Mouse (Mus musculus) embryonic facial prominence, embryonic 14.5 days (tissue): ENCODE data around the gene Olfr459. TPM values are rescaled to one million over a fixed set of nuclear protein-coding genes. Genes with fewer than 3 reads are reported as not detected.

Source experiments
- polyA plus RNA-seq: library from polyadenylated mRNA; unstranded; fragments of >200 nt; fragmentation: Nextera tagmentation; extraction: Ambion mirVana; gene quantifications from 2 replicates; pipeline ENCODE4 v1.2.1, GENCODE M21; 2014

The Olfr459 gene
- polyA plus RNA-seq, 1 experiment from 2014 or later = 0.06 TPM

Other genes with a start within 250 kb of the Olfr459 start
- gene Ephb6, start 169.7 kb downstream of the Olfr459 start, polyA plus RNA-seq = 13.8 and 15.4 TPM in 2 replicates
- 0.67 and 0.69 TPM in 2 replicates for gene Trpv6, start 138.8 kb downstream of the Olfr459 start, polyA plus RNA-seq
- gene Trpv5, start 94.4 kb downstream of the Olfr459 start, polyA plus RNA-seq = not detected in 2 replicates
- not detected in 2 replicates for gene Llcfc1, start 90.7 kb downstream of the Olfr459 start, polyA plus RNA-seq
- gene Kel, start 70.8 kb downstream of the Olfr459 start, polyA plus RNA-seq = 0.85 and 2.5 TPM in 2 replicates
- gene Pip, start 72.4 kb upstream of the Olfr459 start, polyA plus RNA-seq = not detected in 2 replicates
- gene Sval2, start 77.8 kb upstream of the Olfr459 start, polyA plus RNA-seq = not detected in 2 replicates
- not detected in 2 replicates for gene Sval1, start 176.5 kb upstream of the Olfr459 start, polyA plus RNA-seq
- gene Sval3, start 193.0 kb upstream of the Olfr459 start, polyA plus RNA-seq = not detected in 2 replicates